Mouse (Mus musculus) brain, embryonic 14.5 days (tissue): Measurements from ENCODE around the gene Vps8. TPM values are rescaled to one million over a fixed set of nuclear protein-coding genes. Genes with fewer than 3 reads are reported as not detected.

Experiments
- DNase-seq: peaks from one replicate; pipeline ENCODE4 v3.0.0-alpha.2; 2011; ENCODE audit warnings: low read depth
- CTCF ChIP-seq: fragments of 200-500 bp; IDR thresholded peaks from 2 replicates; pipeline ENCODE4 v1.5.1; 2012; ENCODE audit warnings: inconsistent platforms, mild to moderate bottlenecking, moderate library complexity, borderline replicate concordance; ENCODE audit not compliant: insufficient read depth, insufficient read length; ENCODE audit errors: extremely low read depth
- POLR2A ChIP-seq: fragments of 200-500 bp; IDR thresholded peaks from 2 replicates; pipeline ENCODE4 v1.6.1; 2012; ENCODE audit warnings: mild to moderate bottlenecking, inconsistent platforms, borderline replicate concordance; ENCODE audit not compliant: poor library complexity, insufficient read depth, insufficient read length, severe bottlenecking; ENCODE audit errors: extremely low read depth
- polyA plus RNA-seq: library from polyadenylated mRNA; depleted of rRNA; stranded (reverse); fragments of >200 nt; gene quantifications from 2 replicates; pipeline ENCODE4 v1.2.3, GENCODE M21; 2012; rRNA removed

Gene Vps8
- polyA plus RNA-seq, 1 experiment = 30.4 TPM

GRCm38 (mm10) chr16:21693981-21694462 is 271.1 kb downstream of the Vps8 start:
- no peak for TF ChIP-seq CTCF
- no peak for TF ChIP-seq POLR2A
- peak; percentile 83 for DNase-seq

Other genes with a start within 250 kb of the Vps8 start
- gene Ephb3, start 218.4 kb upstream of the Vps8 start, polyA plus RNA-seq = 21.7 and 24.8 TPM in 2 replicates